In the genomic region with DNA sequence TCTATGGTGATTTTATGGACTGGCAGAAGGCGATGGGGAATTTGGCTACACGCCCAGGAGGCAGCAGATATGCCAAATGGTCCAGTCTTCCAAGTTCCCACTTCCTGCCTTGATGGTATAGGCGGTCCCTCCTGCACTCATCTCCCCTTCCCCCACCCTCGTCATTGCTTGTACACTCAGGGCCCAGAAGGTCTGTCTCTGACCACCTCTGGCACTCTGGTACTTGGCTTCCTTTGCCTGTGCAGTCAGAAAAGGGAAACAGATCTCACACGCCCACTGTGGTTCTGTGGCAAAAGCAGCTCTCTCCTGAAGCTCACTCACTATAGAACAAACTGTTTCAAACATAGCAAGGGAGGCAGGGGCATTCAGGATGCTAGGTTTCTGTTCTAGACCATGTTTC, we compare ENCODE assay signal across 9 mouse cellular contexts.
DNase-seq lines count a peak whose midpoint lies in the region; TF ChIP-seq lines count a peak whose summit lies in the region.
"Had no signal": no experiment of that assay in that cellular context is flagged by ENCODE, and none has a peak within 500 bp of the region (broad histone marks: within the 10 kb centered on the region; RNA-seq: fewer than 3 reads in every experiment).

No protein-coding gene starts in this region.

- TF ChIP-seq POLR2A in heart, adult 2 months (IDR thresholded peaks at IDR 0.05; ENCODE audit: insufficient read depth, low read depth, low read length) = no peak

- no peak overlapping the region for H3K9ac ChIP-seq in heart, adult 2 months (ENCODE audit: low read depth, low read length)
- H3K9ac ChIP-seq: heart, embryonic 12.5 days had no signal

- H3K36me3 ChIP-seq in heart, adult 2 months (ENCODE audit: control insufficient read depth, insufficient read depth, low read length) = no peaks in the 10 kb centered on the region
- H3K36me3 ChIP-seq: heart, embryonic 12.5 days had no signal

- H3K4me1 ChIP-seq in heart, adult 2 months (ENCODE audit: control insufficient read depth, insufficient read depth, low read length) = no peaks in the 10 kb centered on the region
- H3K4me1 ChIP-seq: heart, embryonic 12.5 days had no signal

- no peak overlapping the region for H3K27ac ChIP-seq in heart, adult 2 months

- intact Hi-C loops in heart, adult 2 months (cut with DNase I) = no loop called here

- TF ChIP-seq EP300 in heart, adult 2 months (IDR thresholded peaks at IDR 0.05; ENCODE audit: insufficient read depth, low read depth, low read length) = no peak

- no peak for TF ChIP-seq CTCF in heart, adult 2 months (IDR thresholded peaks at IDR 0.05)

- H3K79me2 ChIP-seq in heart, adult 2 months (replicated peaks; ENCODE audit: control insufficient read depth, insufficient read depth, low read length) = no peaks in the 10 kb centered on the region

- H3K27me3 ChIP-seq in heart, adult 2 months (ENCODE audit: control insufficient read depth, insufficient read depth, low read length) = no peaks in the 10 kb centered on the region
- H3K27me3 ChIP-seq: heart, embryonic 12.5 days had no signal

- H3K4me3 ChIP-seq in heart, adult 2 months = no peak overlapping the region
- H3K4me3 ChIP-seq: heart, embryonic 12.5 days had no signal

- DNase-seq in testis, postnatal 10 days (ENCODE audit: low spot score) = peak; percentile 49
- no peak for DNase-seq in testis, postnatal 14 days (ENCODE audit: low spot score)
- DNase-seq in cerebellum, postnatal 25 days = peak; percentile 85 to 90
- DNase-seq in layer of hippocampus, postnatal 36 days = peak; percentile 82 to 83
- DNase-seq in thymus, postnatal 10 days (ENCODE audit: low spot score in 2 of 2) = no peak
- DNase-seq in gastrocnemius, adult 18-20 months (ENCODE audit: low spot score) = no peak
- no peak for DNase-seq in heart, adult 2 months
- DNase-seq: thymus, postnatal 25 days had no signal

- WGBS in heart, adult 2 months = 26% methylated on average over 5 of the region's 5 CpGs

Comparison
In these comparisons a context has a peak if more than half of its experiments do, and no peak if none do; other contexts are left out.
1. DNase-seq: peak in testis, postnatal 10 days (single experiment), cerebellum, postnatal 25 days (2 of 2) and layer of hippocampus, postnatal 36 days (2 of 2); none in testis, postnatal 14 days (single experiment), thymus, postnatal 10 days (0 of 2), gastrocnemius, adult 18-20 months (single experiment) and heart, adult 2 months (0 of 2).